In the genomic region with DNA sequence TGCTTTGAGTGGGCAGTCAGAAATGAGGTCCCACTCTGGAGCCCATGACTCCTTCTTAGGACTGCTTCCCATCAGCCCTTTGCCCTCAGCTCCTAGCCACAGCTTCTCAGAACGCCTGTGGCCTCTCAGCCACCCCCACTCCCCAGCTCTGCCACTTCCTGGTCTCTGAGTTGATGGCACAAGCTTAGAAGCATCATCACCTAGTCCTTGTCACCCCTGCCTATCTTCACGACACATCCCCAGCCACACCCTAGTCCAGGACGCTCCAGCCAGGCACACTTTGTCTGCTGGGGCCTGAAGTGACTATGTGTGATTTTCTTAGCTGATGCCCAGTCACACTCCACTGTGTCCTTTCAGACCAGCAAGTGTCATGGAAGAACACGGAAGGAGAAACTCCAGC, we compare ENCODE assay signal across 34 mouse cellular contexts. TPM values are rescaled to one million over a fixed set of nuclear protein-coding genes. Genes with fewer than 3 reads are reported as not detected.
DNase-seq lines count a peak whose midpoint lies in the region; ATAC-seq lines count a peak whose summit lies in the region.
"Had no signal": no experiment of that assay in that cellular context is flagged by ENCODE, and none has a peak within 500 bp of the region (broad histone marks: within the 10 kb centered on the region; RNA-seq: fewer than 3 reads in every experiment).

No protein-coding gene starts in this region.

- peak; percentile 74 for ATAC-seq in liver, embryonic 11.5 days (replicated peaks; ENCODE audit: low FRiP score)
- peak; percentile 41 for ATAC-seq in liver, embryonic 16.5 days (ENCODE audit: low read depth)
- 0 out of 2 replicates have a peak, but pooled peaks have one; percentile 25 for ATAC-seq in monocyte, adult 5-6 weeks (replicated peaks; ENCODE audit: insufficient number of reproducible peaks, low FRiP score, low TSS enrichment, poor library complexity, severe bottlenecking)
- no peak for ATAC-seq in activated CD4-positive, CD25-positive, alpha-beta regulatory T cell, adult 4 months
- no peak for ATAC-seq in kidney, embryonic 15.5 days (replicated peaks; ENCODE audit: low FRiP score)
- ATAC-seq: forebrain, embryonic 14.5 days; hindbrain, postnatal 0 days; intestine, embryonic 15.5 days had no signal

- H3K27ac ChIP-seq in liver, embryonic 11.5 days (ENCODE audit: low read depth, low read length): peak overlapping the region; percentile 53; the same call in 1 of the 2 replicates
- no peak overlapping the region for H3K27ac ChIP-seq in liver, embryonic 16.5 days (ENCODE audit: low read length)
- no peak overlapping the region for H3K27ac ChIP-seq in kidney, embryonic 15.5 days
- H3K27ac ChIP-seq: hindbrain, embryonic 12.5 days; hindbrain, postnatal 0 days; intestine, embryonic 15.5 days; kidney, postnatal 0 days; neural tube, embryonic 15.5 days had no signal

- H3K9ac ChIP-seq in liver, embryonic 11.5 days (ENCODE audit: low read depth, low read length): no peak overlapping the region
- H3K9ac ChIP-seq in liver, embryonic 16.5 days (ENCODE audit: low read depth, low read length): no peak overlapping the region
- H3K9ac ChIP-seq in kidney, embryonic 15.5 days: no peak overlapping the region
- H3K9ac ChIP-seq: hindbrain, embryonic 12.5 days; intestine, embryonic 15.5 days; lung, embryonic 14.5 days; neural tube, embryonic 15.5 days had no signal

- peaks cover 1% of the 10 kb centered on the region; the same call in 1 of the 2 replicates for H3K27me3 ChIP-seq in liver, embryonic 11.5 days (replicated peaks; ENCODE audit: control insufficient read depth, insufficient read depth, low read length)
- no peaks in the 10 kb centered on the region for H3K27me3 ChIP-seq in liver, embryonic 16.5 days (ENCODE audit: control insufficient read depth, insufficient read depth, low read depth, low read length)
- no peaks in the 10 kb centered on the region for H3K27me3 ChIP-seq in kidney, embryonic 15.5 days
- H3K27me3 ChIP-seq: CH12.LX; hindbrain, embryonic 12.5 days; intestine, embryonic 15.5 days; neural tube, embryonic 15.5 days had no signal

- 42% methylated on average over 4 of the region's 4 CpGs for WGBS in liver, embryonic 11.5 days
- 15% methylated on average over 4 of the region's 4 CpGs for WGBS in liver, embryonic 16.5 days (ENCODE audit: insufficient replicate concordance)
- WGBS in kidney, embryonic 15.5 days: 87% methylated on average over 4 of the region's 4 CpGs

- peak overlapping the region; percentile 35 for H3K4me2 ChIP-seq in liver, embryonic 11.5 days
- H3K4me2 ChIP-seq in liver, embryonic 16.5 days (ENCODE audit: low read depth, low read length): no peak overlapping the region
- H3K4me2 ChIP-seq in kidney, embryonic 15.5 days: no peak overlapping the region
- H3K4me2 ChIP-seq: hindbrain, embryonic 12.5 days; intestine, embryonic 15.5 days; lung, embryonic 14.5 days; neural tube, embryonic 15.5 days had no signal

- H3K4me3 ChIP-seq in liver, embryonic 11.5 days (ENCODE audit: low read depth, low read length): no peak overlapping the region
- no peak overlapping the region for H3K4me3 ChIP-seq in liver, embryonic 16.5 days (ENCODE audit: low read depth, low read length)
- H3K4me3 ChIP-seq in kidney, embryonic 15.5 days (replicated peaks): no peak overlapping the region
- H3K4me3 ChIP-seq: hindbrain, embryonic 12.5 days; intestine, embryonic 15.5 days; neural tube, embryonic 15.5 days had no signal

- no peaks in the 10 kb centered on the region for H3K36me3 ChIP-seq in liver, embryonic 11.5 days (ENCODE audit: control insufficient read depth, insufficient read depth, low read length)
- H3K36me3 ChIP-seq in liver, embryonic 16.5 days (ENCODE audit: control insufficient read depth, insufficient read depth): no peaks in the 10 kb centered on the region
- H3K36me3 ChIP-seq in kidney, embryonic 15.5 days: no peaks in the 10 kb centered on the region
- H3K36me3 ChIP-seq: hindbrain, embryonic 12.5 days; intestine, embryonic 15.5 days; neural tube, embryonic 15.5 days had no signal

- H3K9me3 ChIP-seq in liver, embryonic 11.5 days (ENCODE audit: control insufficient read depth, low read length): no peaks in the 10 kb centered on the region
- H3K9me3 ChIP-seq in liver, embryonic 16.5 days (replicated peaks; ENCODE audit: control insufficient read depth, low read length): no peaks in the 10 kb centered on the region
- H3K9me3 ChIP-seq in kidney, embryonic 15.5 days (replicated peaks): no peaks in the 10 kb centered on the region
- H3K9me3 ChIP-seq: hindbrain, embryonic 12.5 days; intestine, embryonic 15.5 days; neural tube, embryonic 15.5 days had no signal

- peak; percentile 22 for DNase-seq in CD4-positive helper T cell, adult 2 months (ENCODE audit: low read depth, low spot score)
- DNase-seq in liver, embryonic 11.5 days (ENCODE audit: low spot score): no peak
- no peak for DNase-seq in testis, postnatal 10 days (ENCODE audit: low spot score)
- DNase-seq: adrenal gland, adult 8-10 months; B cell, adult 2 months; cerebellum, adult 8-10 months; cerebellum, postnatal 25 days; kidney, adult 2 months; layer of hippocampus, postnatal 36 days; left cerebral cortex, postnatal 4 days; lung, embryonic 14.5 days; midbrain, embryonic 14.5 days; retina, postnatal 1 day; right cerebral cortex, postnatal 14 days; thymus, adult 18-20 months; thymus, postnatal 25 days had no signal

- peaks cover 15% of the 10 kb centered on the region for H3K4me1 ChIP-seq in liver, embryonic 11.5 days (replicated peaks; ENCODE audit: control insufficient read depth, insufficient read depth, low read length)
- H3K4me1 ChIP-seq in liver, embryonic 16.5 days (ENCODE audit: control insufficient read depth, low read depth, low read length): peaks cover 12% of the 10 kb centered on the region
- peaks cover 9% of the 10 kb centered on the region for H3K4me1 ChIP-seq in kidney, embryonic 15.5 days
- H3K4me1 ChIP-seq: intestine, embryonic 15.5 days; neural tube, embryonic 15.5 days had no signal

RNA-seq across cellular contexts. Expression of a gene that starts 10.8 kb away (rescaled TPM):
- polyA plus RNA-seq in liver, embryonic 11.5 days (2014; fragmentation: Nextera tagmentation; extraction: Ambion mirVana): 0.19 TPM in 1 of 2 replicates, not detected in the other
- not detected in 2 replicates for polyA plus RNA-seq in liver, embryonic 16.5 days (2015; fragmentation: Nextera tagmentation; extraction: Ambion mirVana)
- total RNA-seq in monocyte, adult 5-6 weeks (2017): not detected in 3 replicates
- under 1 TPM; 0.29 to 0.88 TPM for polyA plus RNA-seq in activated CD4-positive, CD25-positive, alpha-beta regulatory T cell, adult 4 months (2017; shearing (Covaris generic))
- polyA plus RNA-seq in kidney, embryonic 15.5 days (2015; fragmentation: Nextera tagmentation; extraction: Ambion mirVana): 0.50 and 0.64 TPM in 2 replicates
- total RNA-seq: adrenal gland, adult 8-10 months; CH12.LX; gastrocnemius, adult 8-10 months; heart, adult 8-10 months; heart, postnatal 25 days; layer of hippocampus, postnatal 36 days had no signal
- polyA plus RNA-seq: embryonic facial prominence, embryonic 11.5 days; heart, embryonic 14.5 days; hindbrain, embryonic 12.5 days; intestine, embryonic 15.5 days; large intestine, adult 2 months; midbrain, embryonic 14.5 days; small intestine, adult 2 months had no signal

RNA-seq across cellular contexts. Expression of a gene that starts 20.8 kb away (rescaled TPM):
- polyA plus RNA-seq in liver, embryonic 11.5 days (2014; fragmentation: Nextera tagmentation; extraction: Ambion mirVana): 178 and 180 TPM in 2 replicates
- 87.5 and 93.3 TPM in 2 replicates for polyA plus RNA-seq in liver, embryonic 16.5 days (2015; fragmentation: Nextera tagmentation; extraction: Ambion mirVana)
- 103 to 149 TPM (median 111 TPM) in 3 replicates for total RNA-seq in monocyte, adult 5-6 weeks (2017)
- polyA plus RNA-seq in activated CD4-positive, CD25-positive, alpha-beta regulatory T cell, adult 4 months (2017; shearing (Covaris generic)): 100 to 1,000 TPM in 1 of 2 experiments, 10 to 100 TPM in 1; 85.5 to 101 TPM
- polyA plus RNA-seq in kidney, embryonic 15.5 days (2015; fragmentation: Nextera tagmentation; extraction: Ambion mirVana): 80.0 and 89.4 TPM in 2 replicates

RNA-seq across cellular contexts. Expression of a gene that starts 38.6 kb away (rescaled TPM):
- 5.0 and 6.0 TPM in 2 replicates for polyA plus RNA-seq in liver, embryonic 11.5 days (2014; fragmentation: Nextera tagmentation; extraction: Ambion mirVana)
- 0.59 and 0.63 TPM in 2 replicates for polyA plus RNA-seq in liver, embryonic 16.5 days (2015; fragmentation: Nextera tagmentation; extraction: Ambion mirVana)
- 4.8 to 12.1 TPM (median 8.5 TPM) in 3 replicates for total RNA-seq in monocyte, adult 5-6 weeks (2017)
- 1 to 10 TPM in 1 of 2 experiments, under 1 TPM in 1; 0.98 to 1.4 TPM for polyA plus RNA-seq in activated CD4-positive, CD25-positive, alpha-beta regulatory T cell, adult 4 months (2017; shearing (Covaris generic))
- 8.5 and 9.5 TPM in 2 replicates for polyA plus RNA-seq in kidney, embryonic 15.5 days (2015; fragmentation: Nextera tagmentation; extraction: Ambion mirVana)

RNA-seq across cellular contexts. Expression of a gene that starts 40.6 kb away (rescaled TPM):
- 24.7 and 26.2 TPM in 2 replicates for polyA plus RNA-seq in liver, embryonic 11.5 days (2014; fragmentation: Nextera tagmentation; extraction: Ambion mirVana)
- 18.1 and 19.1 TPM in 2 replicates for polyA plus RNA-seq in liver, embryonic 16.5 days (2015; fragmentation: Nextera tagmentation; extraction: Ambion mirVana)
- 35.3 to 47.0 TPM (median 43.5 TPM) in 3 replicates for total RNA-seq in monocyte, adult 5-6 weeks (2017)
- polyA plus RNA-seq in activated CD4-positive, CD25-positive, alpha-beta regulatory T cell, adult 4 months (2017; shearing (Covaris generic)): 10 to 100 TPM; 51.2 to 77.0 TPM
- polyA plus RNA-seq in kidney, embryonic 15.5 days (2015; fragmentation: Nextera tagmentation; extraction: Ambion mirVana): 49.6 and 50.4 TPM in 2 replicates

RNA-seq across cellular contexts. Expression of a gene that starts 48.8 kb away (rescaled TPM):
- 26.0 and 28.7 TPM in 2 replicates for polyA plus RNA-seq in liver, embryonic 11.5 days (2014; fragmentation: Nextera tagmentation; extraction: Ambion mirVana)
- 16.3 and 18.0 TPM in 2 replicates for polyA plus RNA-seq in liver, embryonic 16.5 days (2015; fragmentation: Nextera tagmentation; extraction: Ambion mirVana)
- total RNA-seq in monocyte, adult 5-6 weeks (2017): 5.0 to 11.5 TPM (median 5.5 TPM) in 3 replicates
- 1 to 10 TPM; 5.0 to 7.3 TPM for polyA plus RNA-seq in activated CD4-positive, CD25-positive, alpha-beta regulatory T cell, adult 4 months (2017; shearing (Covaris generic))
- 22.4 and 23.0 TPM in 2 replicates for polyA plus RNA-seq in kidney, embryonic 15.5 days (2015; fragmentation: Nextera tagmentation; extraction: Ambion mirVana)

Comparison
In these comparisons a context has a peak if more than half of its experiments do, and no peak if none do; other contexts are left out.
1. ATAC-seq: peak in liver, embryonic 11.5 days (single experiment), liver, embryonic 16.5 days (single experiment) and monocyte, adult 5-6 weeks (single experiment); none in activated CD4-positive, CD25-positive, alpha-beta regulatory T cell, adult 4 months (single experiment) and kidney, embryonic 15.5 days (single experiment).